In genomic region chr4:40269430-40270032, GRCm38 (mm10) we compare ENCODE assay signal across 8 mouse cellular contexts. TPM values are rescaled to one million over a fixed set of nuclear protein-coding genes. Genes with fewer than 3 reads are reported as not detected.
A peak's percentile ranks its signal among the peaks of the same experiment; 100 is the strongest.
DNase-seq lines count a peak whose midpoint lies in the region; ATAC-seq lines count a peak whose summit lies in the region.

Smim27 (plus strand) TSS chr4:40269579.
Topors (minus strand) TSS chr4:40269850.

- DNase-seq in adrenal gland, adult 18-20 months (ENCODE audit: low spot score in 2 of 2), result peak; percentile 90 to 92
- peak; percentile 98 for DNase-seq in embryo, embryonic 11 days
- DNase-seq in gastrocnemius, postnatal 25 days, result peak; percentile 95
- peak; percentile 98 for DNase-seq in intestine, embryonic 14.5 days (ENCODE audit: low spot score)
- DNase-seq in left cerebral cortex, postnatal 14 days (ENCODE audit: low spot score in 2 of 2), result peak; percentile 92 to 94
- peak; percentile 97 for DNase-seq in mesoderm, embryonic 11.5 days (ENCODE audit: low read depth, low spot score)
- DNase-seq in right cerebral cortex, postnatal 36 days (ENCODE audit: low spot score in 2 of 2), result peak; percentile 94 to 96
- DNase-seq in yolk sac, embryonic 10.5 days (ENCODE audit: low spot score), result peak; percentile 98

- peaks cover 19% of the 10 kb centered on the region for H3K4me1 ChIP-seq in intestine, embryonic 14.5 days (replicated peaks; ENCODE audit: control insufficient read depth, insufficient read depth, low read length)

- H3K4me3 ChIP-seq in intestine, embryonic 14.5 days (ENCODE audit: low read depth, low read length), result peak within 1 kb of the TSS; percentile 94

- H3K9ac ChIP-seq in intestine, embryonic 14.5 days (ENCODE audit: low read length), result peak within 1 kb of the TSS; percentile 95

- H3K9me3 ChIP-seq in intestine, embryonic 14.5 days (ENCODE audit: control insufficient read depth, low read length), result no peaks in the 10 kb centered on the region

- whole genome bisulfite sequencing in intestine, embryonic 14.5 days, result under 1% methylated on average over 38 of the region's 38 CpGs

- peaks cover 42% of the 10 kb centered on the region for H3K36me3 ChIP-seq in intestine, embryonic 14.5 days (ENCODE audit: control insufficient read depth, insufficient read depth, low read length)

- H3K27ac ChIP-seq in intestine, embryonic 14.5 days (ENCODE audit: low read depth), result peak within 1 kb of the TSS; percentile 98

- H3K27me3 ChIP-seq in intestine, embryonic 14.5 days (replicated peaks; ENCODE audit: control insufficient read depth, insufficient read depth, low read length), result no peaks in the 10 kb centered on the region

- intact Hi-C loops in left cerebral cortex, postnatal 14 days (cut with DNase I), result loop anchor here (2.0 to 5.0 kb wide), 2 partner anchors 87 to 127 kb away; partner anchors contain the start of gene Aco1

- ATAC-seq in intestine, embryonic 14.5 days (replicated peaks; ENCODE audit: low FRiP score, low TSS enrichment, low read depth), result peak; percentile 97

- H3K4me2 ChIP-seq in intestine, embryonic 14.5 days (ENCODE audit: low read length), result peak within 1 kb of the TSS; percentile 81

RNA-seq across cellular contexts. Expression of gene Smim27, which starts in this region (rescaled TPM):
- 10 to 100 TPM; 35.1 to 57.1 TPM for total RNA-seq in adrenal gland, adult 18-20 months (2021)
- 10 to 100 TPM; 42.3 to 45.2 TPM for total RNA-seq in gastrocnemius, postnatal 25 days (2021)
- 36.1 and 43.5 TPM in 2 replicates for polyA plus RNA-seq in intestine, embryonic 14.5 days (2014; fragmentation: Nextera tagmentation; extraction: Ambion mirVana)
- total RNA-seq in left cerebral cortex, postnatal 14 days (2021), result 10 to 100 TPM; 10.5 to 11.6 TPM

RNA-seq across cellular contexts. Expression of gene Topors, which starts in this region (rescaled TPM):
- total RNA-seq in adrenal gland, adult 18-20 months (2021), result 10 to 100 TPM; 22.9 to 29.4 TPM
- 1 to 10 TPM; 7.0 to 7.4 TPM for total RNA-seq in gastrocnemius, postnatal 25 days (2021)
- polyA plus RNA-seq in intestine, embryonic 14.5 days (2014; fragmentation: Nextera tagmentation; extraction: Ambion mirVana), result 40.6 and 43.3 TPM in 2 replicates
- 10 to 100 TPM; 16.6 to 18.5 TPM for total RNA-seq in left cerebral cortex, postnatal 14 days (2021)

Comparison
In these comparisons a context has a peak if more than half of its experiments do, and no peak if none do; other contexts are left out.
1. Peak in every context shown above with its lines: DNase-seq, ATAC-seq, H3K4me3 ChIP-seq and H3K27ac ChIP-seq.